Mouse (Mus musculus): ENCODE results near the gene Sp3.
"Not testable (repeated sequence)": the region's sequence is repeated elsewhere in the genome, so short reads cannot be mapped to it uniquely, and the experiment has no call there.

Gene Sp3

DNA sequence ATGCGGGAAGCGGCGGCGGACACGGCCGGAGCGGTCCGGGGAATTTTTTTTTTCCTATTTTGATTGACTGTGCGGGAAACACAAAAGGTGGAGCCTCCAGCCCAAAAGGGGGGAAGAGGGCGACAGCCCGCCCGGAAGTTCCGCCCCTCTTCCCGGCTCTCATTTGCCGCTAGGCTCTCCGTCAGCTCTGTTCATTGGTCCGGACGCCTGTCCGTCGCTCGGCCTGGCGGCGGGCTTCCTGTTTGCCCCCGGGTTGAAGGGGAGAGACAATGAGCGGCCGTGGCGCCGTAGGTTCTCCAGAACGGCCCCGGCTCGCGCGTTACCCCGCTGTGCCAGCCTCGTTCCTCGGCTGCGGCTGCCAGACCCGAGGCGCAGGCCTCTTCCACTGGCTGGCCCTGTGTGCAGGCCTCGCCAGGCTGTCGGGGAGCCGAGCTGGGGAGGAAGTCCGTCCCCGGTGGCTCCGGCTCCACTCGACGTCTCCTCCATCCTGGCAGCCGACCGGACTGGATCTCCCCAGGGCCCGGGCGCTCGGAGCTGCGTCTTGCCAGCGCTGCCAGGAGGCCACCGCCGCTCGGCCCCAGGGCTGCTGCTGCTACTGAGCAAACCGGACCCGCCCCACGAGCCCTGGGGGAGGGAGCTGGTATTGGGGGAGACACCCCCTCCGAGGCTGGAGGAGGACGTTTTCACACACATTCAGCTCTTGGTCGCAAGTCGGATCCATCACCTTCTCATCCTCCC lies at the start of gene Sp3:
TSS of gene Sp3 (minus strand) at position 110 of the 738 bp plus-strand sequence.
- in situ Hi-C loops (cut with MboI), result no loop called here

DNA sequence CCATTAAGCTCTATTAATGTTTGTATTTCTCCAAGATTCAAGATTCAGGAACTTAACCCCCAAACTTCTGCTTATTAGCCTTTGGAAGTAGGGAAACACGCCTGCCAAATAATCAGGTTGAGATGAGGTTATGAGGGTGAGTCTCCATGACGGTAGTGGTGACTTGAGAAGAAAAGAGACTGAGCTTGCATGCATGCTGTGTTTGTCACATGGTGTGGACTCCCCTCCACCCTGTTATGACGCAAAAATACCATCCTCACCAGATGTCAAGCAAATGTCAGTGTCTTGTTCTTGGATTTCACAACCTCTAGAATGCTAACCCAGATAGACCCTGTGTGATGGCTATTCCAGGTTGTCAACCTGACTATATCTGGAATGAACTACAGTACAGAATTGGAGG lies 49.6 kb upstream of the Sp3 start:
- in situ Hi-C loops (cut with MboI), result no loop called here

DNA sequence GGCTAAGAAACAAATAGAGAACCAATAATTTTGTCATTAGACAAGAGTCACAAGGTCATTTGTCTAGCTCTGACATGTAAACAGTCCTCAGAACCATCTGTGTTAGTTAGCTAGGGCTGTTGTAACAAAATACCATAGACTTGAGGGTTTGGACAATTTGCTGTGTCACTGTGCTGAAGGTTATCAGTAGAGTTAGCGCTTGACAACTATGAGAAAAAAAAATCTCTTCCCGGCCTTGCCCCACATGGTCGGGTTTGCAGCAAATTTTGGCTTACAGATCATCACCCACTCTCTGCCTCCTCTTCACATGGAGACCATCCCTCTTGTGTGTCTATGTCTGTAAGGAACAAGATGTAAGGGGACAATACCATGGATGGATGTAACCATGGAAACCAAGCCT lies 47.8 kb upstream of the Sp3 start:
- in situ Hi-C loops (cut with MboI), result no loop called here

DNA sequence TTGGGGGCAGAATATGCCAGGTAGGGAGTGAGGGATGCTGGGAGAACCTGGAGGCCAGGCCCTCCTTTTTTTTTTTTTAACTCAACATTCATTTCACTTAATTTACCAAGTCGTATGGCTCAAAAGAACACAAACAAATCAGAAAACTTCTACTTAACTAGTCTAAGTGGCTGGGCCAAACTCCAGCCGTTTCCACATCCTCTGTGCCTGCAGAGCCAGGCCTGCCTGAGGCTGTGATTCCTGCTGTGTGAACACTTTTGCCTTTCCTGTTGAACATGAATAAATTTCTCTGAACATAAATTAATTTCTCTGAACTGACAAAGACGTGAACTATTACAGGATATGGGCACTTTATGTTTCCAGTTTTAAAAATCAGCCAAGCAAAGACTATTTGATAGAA lies 46.9 kb upstream of the Sp3 start:
- in situ Hi-C loops (cut with MboI), result no loop called here

DNA sequence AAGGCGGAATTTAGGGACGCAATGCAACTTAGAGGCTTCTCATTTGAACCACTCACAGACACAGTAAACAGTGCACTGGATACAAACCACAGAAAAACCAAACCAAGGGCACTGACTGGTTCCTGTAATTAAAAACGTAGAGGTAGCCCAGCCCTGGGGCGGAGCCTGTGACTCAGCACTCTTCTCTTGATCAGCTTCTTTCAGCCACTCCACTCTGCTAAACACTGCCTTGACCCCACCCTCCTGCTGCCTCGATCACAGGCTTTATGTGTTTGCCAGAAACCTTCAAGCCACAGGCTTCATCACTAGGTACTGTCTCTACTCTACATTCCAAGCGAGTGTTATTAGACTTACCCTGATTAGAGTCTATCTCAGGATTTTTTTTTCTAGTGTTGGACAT lies 43.6 kb upstream of the Sp3 start:
- in situ Hi-C loops (cut with MboI), result no loop called here

DNA sequence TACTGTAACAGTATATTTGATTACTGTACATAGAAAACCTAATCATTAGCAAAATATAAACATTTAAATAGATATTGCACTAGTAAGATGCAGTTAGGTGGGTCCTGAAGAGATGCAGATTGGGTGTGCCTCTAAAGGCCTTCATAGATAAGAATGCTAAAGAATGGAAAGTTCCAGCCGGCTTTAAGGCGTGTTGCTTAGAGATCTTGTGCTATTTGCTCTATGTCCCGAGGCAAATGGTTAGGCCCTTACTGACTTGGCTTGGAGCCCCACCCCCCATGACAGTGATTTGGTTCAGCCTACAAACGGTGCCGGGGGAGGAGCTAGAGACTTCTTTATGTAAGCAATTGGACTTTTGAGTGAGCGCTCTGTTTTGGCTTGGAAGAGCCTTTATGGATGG lies 40.8 kb upstream of the Sp3 start:
- in situ Hi-C loops (cut with MboI), result no loop called here

DNA sequence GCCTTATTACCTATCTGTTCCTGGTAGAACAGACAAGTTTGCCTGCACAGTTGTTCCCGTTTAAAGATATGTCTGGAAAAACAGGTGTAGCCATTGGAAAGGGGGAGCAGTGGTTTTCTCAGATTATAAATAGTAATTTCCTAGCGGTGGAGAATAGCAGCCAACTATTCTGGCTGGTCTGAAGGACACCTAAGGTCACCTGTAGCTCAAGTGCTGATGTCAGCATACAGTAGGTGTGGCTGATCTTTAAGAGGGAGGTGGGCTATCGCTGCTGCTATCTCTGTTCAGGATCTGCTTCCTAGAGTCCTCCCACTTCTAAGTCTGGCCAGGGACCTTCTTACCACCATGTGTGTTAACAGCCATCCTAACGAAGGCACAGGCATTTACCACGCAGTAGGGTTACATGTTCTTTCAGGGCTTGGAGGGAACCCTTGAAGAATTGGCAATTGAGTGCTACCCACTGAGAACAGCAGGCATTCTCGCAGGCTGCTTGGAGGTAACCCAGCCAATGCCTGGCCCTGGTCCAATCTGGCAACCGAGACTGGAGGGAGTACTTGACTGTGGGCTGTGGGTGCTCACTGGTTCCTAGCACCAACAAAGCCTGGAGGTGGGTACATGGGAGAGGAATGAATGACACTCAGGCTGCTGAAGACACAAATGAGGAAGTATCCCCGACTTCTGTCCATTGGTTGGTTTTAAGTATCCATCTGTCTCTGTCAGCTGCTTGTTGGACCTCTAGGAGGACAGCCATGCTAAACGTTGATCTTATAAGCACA lies 39.3 kb upstream of the Sp3 start:
- in situ Hi-C loops (cut with MboI), result no loop called here

DNA sequence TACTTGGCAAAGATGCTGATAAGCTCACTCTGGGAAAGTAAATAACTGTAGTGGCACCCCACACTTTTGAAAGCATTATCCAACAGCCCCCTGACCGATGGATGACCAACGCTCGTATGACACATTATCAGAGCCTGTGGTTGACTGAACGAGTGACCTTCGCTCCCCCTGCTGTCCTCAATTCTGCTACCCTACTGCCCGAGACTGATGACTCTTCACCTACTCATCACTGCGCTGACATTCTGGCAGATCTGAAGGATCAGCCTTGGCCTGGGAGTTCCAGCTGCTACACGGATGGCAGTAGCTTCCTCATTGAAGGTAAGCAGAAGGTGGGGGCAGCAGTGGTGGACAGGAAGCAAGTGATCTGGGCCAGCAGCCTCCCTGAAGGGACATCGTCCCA lies 33.8 kb upstream of the Sp3 start:
- in situ Hi-C loops (cut with MboI), result not testable (repeated sequence)

DNA sequence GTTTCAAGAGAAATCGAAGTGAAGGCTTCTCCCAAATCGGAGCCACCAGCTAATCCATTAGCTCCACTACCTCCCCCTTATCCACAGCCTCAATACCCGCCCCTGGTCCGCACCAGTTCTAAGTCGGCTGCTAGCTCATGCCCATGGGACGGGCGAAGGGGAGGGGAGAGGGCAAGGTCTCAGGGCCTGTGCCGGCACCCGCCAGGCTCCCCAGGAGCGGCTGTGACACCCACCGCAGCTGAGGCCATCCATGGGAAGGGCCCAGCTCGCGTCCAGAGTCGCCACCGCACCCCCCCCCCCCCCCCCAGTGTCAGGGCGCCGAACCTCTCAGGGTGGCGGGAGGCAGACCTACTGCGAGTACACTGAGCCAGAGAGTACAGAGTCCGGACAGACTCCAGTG lies 32.4 kb upstream of the Sp3 start:
- in situ Hi-C loops (cut with MboI), result no loop called here

DNA sequence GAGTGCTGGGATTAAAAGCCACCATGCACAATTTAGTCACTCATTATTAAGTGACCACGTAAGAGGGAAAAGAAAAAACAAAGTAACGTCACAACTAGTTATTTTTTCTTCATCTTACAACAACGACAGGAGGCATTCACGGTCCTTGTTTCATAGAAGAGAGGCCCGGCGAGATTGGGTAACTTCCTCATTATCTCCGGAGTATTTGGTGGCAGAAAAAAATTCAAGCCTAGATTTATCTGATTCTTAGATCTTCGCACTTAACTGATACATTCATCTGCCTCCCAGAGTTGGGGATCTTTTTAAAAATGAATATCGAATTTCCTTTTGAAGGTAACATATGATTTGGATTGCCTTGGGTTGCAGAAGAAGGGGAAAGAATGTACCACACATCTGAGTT lies 27.2 kb upstream of the Sp3 start:
- in situ Hi-C loops (cut with MboI), result no loop called here

DNA sequence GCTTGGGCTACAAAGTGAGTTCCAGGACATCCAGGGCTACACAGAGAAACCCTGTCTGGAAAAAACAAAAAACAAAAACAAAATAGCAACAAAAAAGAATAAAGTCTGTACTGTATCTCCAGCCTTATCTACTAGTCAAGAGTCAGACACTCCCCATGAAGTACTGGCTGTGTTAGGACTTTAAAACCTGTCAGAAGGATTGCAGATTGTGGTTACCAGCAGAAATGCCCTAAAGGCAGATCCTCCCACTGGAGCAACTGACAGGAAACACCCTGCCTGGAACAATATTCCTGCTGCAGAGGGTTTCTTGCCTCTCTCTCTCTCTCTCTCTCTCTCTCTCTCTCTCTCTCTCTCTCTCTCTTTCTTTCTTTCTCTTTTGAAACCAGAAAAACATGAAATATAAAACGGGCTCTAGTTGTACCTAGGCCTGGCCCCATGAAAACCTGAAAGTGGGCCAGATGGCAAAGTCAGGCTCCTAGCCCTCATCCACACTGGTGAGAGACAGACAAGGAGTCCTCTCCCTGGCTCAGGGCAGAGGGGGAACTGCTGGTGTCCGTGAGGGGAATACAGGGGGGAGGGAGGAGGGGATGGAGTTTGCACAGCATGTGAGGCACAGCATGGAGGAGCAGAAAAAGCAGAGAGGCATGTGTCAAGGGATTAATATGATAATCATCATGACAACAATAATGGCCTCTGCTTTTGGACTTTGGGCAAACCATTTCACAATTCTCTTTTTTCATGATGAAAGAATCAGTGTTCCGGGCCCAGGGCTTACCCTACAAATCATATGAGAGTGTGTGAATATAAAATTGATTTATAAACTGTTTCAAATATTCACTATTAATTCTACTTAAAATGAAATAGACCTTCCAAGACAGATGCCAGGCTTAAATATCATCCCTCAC lies 25.6 kb upstream of the Sp3 start:
- in situ Hi-C loops (cut with MboI), result no loop called here

DNA sequence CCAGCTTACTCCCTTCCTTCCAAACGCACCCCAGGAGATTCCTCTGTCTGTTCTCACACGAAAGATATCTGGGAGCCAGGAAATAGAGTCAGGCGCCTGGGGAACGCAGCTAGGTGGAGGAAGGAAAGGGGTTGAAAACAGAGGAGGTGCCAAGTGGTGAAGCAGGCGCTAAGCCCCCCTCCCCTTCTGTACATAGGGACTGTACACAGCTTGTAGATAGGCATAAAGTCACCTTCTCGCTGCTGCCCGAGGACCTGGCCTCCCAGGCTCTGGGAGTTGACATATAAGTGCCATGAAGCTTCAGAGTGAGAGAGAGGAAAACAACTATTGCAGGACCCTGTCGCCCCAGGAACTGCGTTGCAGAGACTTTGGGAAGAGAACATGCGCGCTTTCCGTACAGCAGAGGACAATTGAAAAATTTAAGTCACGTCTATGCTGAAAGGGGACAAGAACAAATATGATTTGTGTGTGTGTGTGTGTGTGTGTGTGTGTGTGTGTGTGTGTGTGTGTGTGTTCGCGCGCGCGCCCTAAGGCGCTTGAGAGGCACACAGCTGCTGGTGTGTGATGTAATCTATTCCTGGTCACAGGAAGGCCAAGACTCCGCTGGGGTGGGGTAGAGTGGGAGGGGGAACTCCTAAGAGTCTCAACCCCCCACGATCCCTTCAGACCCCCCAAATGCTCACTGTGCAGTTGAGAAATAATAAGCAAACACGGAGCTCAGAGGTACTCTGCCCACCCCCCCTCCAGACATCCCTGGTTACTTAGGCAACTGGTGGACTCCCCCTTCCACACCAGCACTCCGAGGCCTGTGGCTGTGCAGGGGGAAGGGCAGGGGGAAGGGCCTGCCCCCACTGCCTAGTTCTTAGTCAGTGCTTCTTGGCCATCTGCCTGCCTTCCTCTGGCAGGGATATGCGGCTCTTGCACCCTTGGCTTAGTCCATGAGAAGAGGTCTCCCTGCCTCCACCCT lies 23.8 kb upstream of the Sp3 start:
- in situ Hi-C loops (cut with MboI), result no loop called here

DNA sequence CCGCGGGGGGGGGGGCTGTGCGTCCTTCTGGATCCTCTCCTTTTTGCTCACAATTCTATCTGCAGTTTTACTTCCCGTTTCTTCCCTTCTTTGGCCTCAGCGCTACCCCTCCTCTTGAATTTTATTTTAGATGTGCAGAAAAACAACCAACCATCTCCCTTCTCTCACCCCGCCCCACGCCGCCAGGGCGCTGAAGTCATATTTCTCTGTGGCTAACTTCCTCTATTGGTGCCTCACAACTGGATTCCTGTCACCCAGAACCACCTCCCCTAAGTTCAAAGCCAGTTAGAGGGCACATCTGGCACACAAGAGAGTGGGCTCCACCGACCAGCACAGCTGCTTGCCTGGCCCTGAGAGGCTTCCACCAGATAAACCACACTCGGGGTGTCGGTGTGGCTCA lies 22.8 kb upstream of the Sp3 start:
- in situ Hi-C loops (cut with MboI), result no loop called here

DNA sequence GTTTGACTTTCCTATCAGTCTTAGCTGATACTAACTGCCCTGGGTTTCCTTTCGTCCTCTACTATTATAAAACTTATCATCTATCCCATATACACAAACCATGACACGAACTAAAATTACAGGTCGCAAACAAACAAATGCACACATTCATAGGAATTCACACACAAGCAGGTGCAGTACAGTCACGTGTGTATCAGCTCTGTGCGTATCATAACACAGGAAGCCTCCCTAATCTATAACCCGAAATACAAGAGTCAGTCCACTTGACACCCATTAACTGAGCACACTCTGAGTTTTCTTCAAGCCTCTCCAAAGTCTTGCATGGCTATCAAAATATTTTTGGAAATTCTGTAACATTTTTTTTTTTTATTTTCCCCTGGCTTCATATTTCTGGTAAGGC lies 22.2 kb upstream of the Sp3 start:
- in situ Hi-C loops (cut with MboI), result no loop called here

DNA sequence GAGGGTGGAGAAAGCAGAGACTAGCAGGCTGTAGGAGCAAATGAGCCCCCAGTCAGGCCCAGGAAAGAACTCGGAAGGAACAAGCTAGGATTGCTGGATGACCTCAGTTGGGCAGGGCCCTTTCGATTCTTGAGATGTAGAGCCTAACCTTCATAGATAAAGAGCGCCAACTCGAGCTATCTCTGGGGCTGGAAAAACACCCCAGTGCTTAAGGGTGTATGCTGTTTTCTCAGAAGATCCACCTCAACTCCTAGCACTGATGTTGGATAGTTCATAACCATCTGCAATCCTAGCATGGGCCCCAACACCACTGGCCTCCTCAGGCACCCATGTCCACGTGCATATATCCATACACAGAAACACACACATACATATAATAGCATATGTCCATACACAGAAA lies 21.7 kb upstream of the Sp3 start:
- in situ Hi-C loops (cut with MboI), result no loop called here

DNA sequence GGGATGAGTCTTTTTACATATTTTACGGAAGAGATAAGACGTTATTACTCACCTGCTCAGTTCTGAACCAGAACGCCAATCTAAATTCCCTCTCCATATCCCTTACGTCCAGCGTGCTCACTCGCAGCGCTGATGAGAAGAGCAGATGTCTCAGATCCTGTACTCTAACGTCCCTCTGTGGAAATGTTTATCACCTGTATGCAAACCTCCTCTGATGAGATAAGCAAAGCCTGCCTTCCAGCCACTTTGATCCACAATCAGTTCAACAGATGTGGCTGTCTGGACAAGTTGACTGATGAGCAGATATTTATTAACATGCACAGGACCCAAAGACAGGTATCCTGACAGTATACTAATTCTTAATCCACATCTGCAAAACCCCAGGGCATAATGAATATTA lies 19.9 kb upstream of the Sp3 start:
- in situ Hi-C loops (cut with MboI), result no loop called here

DNA sequence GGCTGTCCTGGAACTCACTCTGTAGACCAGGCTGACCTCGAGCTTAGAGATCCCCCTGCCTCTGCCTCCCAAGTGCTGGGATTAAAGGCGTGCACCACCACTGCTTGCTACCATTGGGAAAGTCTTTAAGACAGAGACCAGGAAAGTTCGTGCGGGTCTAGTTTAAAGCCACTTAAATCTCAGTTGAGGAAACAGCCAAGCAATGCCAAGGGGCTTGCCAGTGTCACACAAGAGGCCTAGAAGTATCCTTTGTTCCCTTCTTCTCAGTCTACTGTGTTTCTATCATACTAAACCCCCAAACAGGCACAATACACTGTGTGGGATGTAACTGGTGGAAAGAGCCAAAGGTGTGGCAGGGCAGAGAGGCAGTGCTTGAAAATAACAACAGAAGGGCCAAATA lies 17.3 kb upstream of the Sp3 start:
- in situ Hi-C loops (cut with MboI), result loop anchor here (10.0 kb wide), 1 partner anchor 57 kb away; no protein-coding TSS in a partner anchor

DNA sequence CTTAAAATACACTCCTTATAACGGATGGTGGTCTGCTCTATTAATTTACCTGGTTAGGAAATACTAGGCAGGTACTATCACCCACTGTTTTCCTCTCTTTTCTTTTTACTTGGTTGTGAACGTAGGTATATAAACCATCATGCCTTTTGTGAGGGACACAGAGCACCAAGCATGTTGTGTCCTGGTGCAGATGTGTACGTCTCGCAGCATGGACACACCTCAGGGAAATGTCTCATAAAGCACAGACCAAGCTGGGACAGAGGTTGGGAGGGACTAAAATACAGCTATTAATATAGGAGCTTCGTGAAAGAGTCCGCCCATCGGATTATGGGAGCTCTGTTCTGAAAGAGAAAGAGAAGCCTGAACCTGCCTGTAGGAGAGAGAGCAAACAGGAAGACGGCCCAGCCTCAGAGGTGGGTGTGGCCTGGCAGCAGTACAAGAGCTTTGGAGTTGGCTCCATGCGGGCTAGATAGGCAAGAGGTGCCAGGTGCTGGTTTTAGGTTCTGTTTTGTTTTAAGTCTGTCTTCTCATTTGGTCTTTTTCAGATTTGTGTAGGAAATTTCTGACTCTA lies 16.6 kb upstream of the Sp3 start:
- in situ Hi-C loops (cut with MboI), result loop anchor here (10.0 kb wide), 1 partner anchor 58 kb away; no protein-coding TSS in a partner anchor

DNA sequence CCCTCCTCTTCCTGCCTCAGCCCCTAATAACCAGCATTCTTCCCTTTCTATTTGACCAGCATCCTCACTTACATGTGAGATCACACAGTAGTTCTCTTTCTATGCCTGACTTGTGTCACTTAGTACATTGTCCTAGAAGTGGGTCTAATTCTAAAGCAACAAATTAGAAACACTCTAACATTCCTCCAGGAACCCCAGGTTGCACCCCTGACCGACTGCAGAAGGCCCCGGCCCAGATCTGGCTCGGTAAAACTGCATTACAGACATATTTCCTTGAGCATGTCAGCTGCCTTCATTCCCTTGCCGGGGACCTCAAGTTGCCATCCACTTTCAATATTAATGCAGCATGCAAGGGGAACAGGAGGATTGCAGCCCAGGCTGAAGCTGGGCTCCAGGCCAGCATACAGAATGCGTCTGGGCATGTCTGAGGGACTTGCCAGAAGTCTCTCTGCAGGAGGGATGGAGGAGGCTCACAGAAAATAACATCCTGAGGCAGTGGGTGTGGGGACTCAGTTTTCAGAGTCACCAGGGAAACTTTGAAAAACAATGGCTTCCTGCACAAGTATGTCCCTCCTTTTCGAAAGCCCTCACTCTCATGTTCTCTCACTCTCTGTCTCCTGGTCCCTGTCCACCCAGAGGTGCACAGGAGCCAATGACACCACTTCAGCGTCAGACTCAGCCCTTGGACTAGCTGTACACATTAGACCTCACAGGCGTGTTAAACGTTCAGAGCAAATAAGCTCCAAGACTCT lies 15.3 kb upstream of the Sp3 start:
- in situ Hi-C loops (cut with MboI), result loop anchor here (10.0 kb wide), 1 partner anchor 59 kb away; no protein-coding TSS in a partner anchor

DNA sequence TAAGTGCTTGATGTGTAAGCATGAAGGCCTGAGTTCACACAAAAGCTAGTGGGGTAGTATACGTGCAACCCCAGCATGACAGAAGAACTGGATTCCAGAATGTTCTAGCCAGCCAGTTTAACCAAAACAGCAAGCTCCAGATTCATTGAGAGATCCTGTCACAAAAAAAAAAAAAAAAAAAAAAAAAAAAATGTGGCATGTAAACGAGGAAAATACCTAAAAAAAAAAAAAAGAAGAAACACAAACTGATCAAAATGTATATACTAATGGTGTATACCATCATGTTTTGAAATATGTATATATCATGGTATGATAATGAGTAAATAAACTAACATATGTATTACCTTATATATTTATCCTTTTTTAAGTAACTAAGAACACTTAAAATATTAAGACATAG lies 13.9 kb upstream of the Sp3 start:
- in situ Hi-C loops (cut with MboI), result loop anchor here (10.0 kb wide), 1 partner anchor 61 kb away; no protein-coding TSS in a partner anchor
